Mouse (Mus musculus) midbrain, embryonic 13.5 days (tissue): ENCODE data around the gene Ttc32. TPM values are rescaled to one million over a fixed set of nuclear protein-coding genes. Genes with fewer than 3 reads are reported as not detected.

Source experiments
- ATAC-seq: fragments of 200-750 bp; cut with Nextera tagmentation; 2 replicates; pipeline ENCODE4 v1.8.0; 2017; ENCODE audit warnings: mild to moderate bottlenecking, moderate TSS enrichment, moderate library complexity
- H3K27ac ChIP-seq: fragments of 300-500 bp; sonication (generic); 2 replicates; pipeline ENCODE4 v1.5.1; 2015; ENCODE audit warnings: inconsistent platforms, mild to moderate bottlenecking, moderate library complexity
- H3K27me3 ChIP-seq: fragments of 300-500 bp; sonication (generic); 2 replicates; pipeline ENCODE4 v1.6.1; 2015; ENCODE audit warnings: mild to moderate bottlenecking, inconsistent platforms
- H3K36me3 ChIP-seq: fragments of 300-500 bp; sonication (generic); 2 replicates; pipeline ENCODE4 v1.6.1; 2015; ENCODE audit warnings: mild to moderate bottlenecking, inconsistent platforms
- H3K4me1 ChIP-seq: fragments of 300-500 bp; sonication (generic); replicated peaks from 2 replicates; pipeline ENCODE4 v1.6.1; 2015; ENCODE audit warnings: inconsistent platforms
- H3K4me2 ChIP-seq: fragments of 300-500 bp; sonication (generic); replicated peaks from 2 replicates; pipeline ENCODE4 v1.6.1; 2015; ENCODE audit warnings: moderate library complexity, mild to moderate bottlenecking, inconsistent platforms
- H3K4me3 ChIP-seq: fragments of 300-500 bp; sonication (generic); replicated peaks from 2 replicates; pipeline ENCODE4 v1.5.1; 2015; ENCODE audit warnings: mild to moderate bottlenecking, inconsistent platforms
- H3K9ac ChIP-seq: fragments of 300-500 bp; sonication (generic); replicated peaks from 2 replicates; pipeline ENCODE4 v1.6.1; 2015; ENCODE audit warnings: mild to moderate bottlenecking, inconsistent platforms
- H3K9me3 ChIP-seq: fragments of 300-500 bp; sonication (generic); 2 replicates; pipeline ENCODE4 v1.6.1; 2016; ENCODE audit warnings: mild to moderate bottlenecking, inconsistent platforms
- WGBS: fragments of 180-500 bp; shearing (Covaris S2); methylation state at CpG from one replicate; pipeline ENCODE4 v1.1.7; 2015; 5-methylcytosine and 5-hydroxymethylcytosine counted together
- polyA plus RNA-seq: library from polyadenylated mRNA; unstranded; fragments of >200 nt; fragmentation: Nextera tagmentation; extraction: Ambion mirVana; gene quantifications from 2 replicates; pipeline ENCODE4 v1.2.1, GENCODE M21; 2015

The Ttc32 gene
- polyA plus RNA-seq, 1 experiment from 2014 or later: 16.8 TPM

DNA sequence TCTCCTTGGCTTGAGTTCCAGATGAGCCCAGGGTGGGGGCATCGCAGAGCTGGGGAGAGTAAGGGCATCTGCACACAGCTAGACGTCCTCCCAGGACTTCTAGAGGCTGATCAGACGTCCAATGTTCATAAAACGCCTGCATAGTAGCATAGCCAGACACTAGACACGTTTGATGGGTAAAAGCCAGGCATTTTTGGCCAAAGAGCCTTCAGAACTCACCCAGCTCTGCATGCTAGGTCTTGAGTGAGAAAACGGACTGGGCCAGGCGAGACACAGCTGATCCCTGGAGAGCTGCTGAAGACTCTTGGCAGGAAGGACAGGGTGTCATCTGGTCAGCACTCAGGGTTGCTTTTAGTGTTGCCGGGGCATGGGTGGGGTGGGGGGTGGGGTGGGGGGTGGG is 18.3 kb downstream of the Ttc32 start:
- ATAC-seq: no peak
- Histone ChIP-seq H3K27ac (no peak overlapping the region), H3K9ac (no peak overlapping the region), H3K9me3 (no peaks in the 10 kb centered on the region), H3K4me3 (no peak overlapping the region), H3K4me1 (0 out of 2 replicates have a peak, but pooled peaks cover 4% of the 10 kb centered on the region), H3K4me2 (no peak overlapping the region), H3K36me3 (peaks cover 8% of the 10 kb centered on the region; the same call in 1 of the 2 replicates), H3K27me3 (no peaks in the 10 kb centered on the region)
- 81% methylated on average over 8 of the region's 8 CpGs for WGBS

DNA sequence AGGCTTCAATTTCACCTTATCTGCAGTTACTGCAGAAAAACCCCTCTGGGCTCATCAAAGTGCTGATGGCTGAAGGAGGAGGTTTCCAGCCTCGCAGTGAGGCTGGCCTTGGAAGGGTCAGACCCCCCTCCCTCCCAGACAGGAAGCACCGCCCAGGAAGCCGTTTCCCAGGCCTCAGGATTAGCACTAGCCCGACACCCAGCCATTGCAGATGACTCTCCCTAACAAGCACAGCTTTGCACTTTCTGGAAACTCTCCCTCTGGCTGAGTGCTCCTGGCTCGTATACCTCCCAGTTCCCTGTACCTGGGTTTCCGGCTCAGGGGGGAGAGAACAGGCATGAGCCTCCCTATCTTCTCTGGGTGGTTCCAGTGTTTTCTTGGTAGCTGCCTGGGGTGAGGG is 21.0 kb downstream of the Ttc32 start:
- Histone ChIP-seq H3K27ac (no peak overlapping the region), H3K36me3 (no peaks in the 10 kb centered on the region), H3K9me3 (no peaks in the 10 kb centered on the region), H3K9ac (no peak overlapping the region), H3K4me3 (no peak overlapping the region), H3K27me3 (no peaks in the 10 kb centered on the region), H3K4me2 (no peak overlapping the region), H3K4me1 (no peaks in the 10 kb centered on the region)
- 41% methylated on average over 6 of the region's 6 CpGs for WGBS
- ATAC-seq: no peak

DNA sequence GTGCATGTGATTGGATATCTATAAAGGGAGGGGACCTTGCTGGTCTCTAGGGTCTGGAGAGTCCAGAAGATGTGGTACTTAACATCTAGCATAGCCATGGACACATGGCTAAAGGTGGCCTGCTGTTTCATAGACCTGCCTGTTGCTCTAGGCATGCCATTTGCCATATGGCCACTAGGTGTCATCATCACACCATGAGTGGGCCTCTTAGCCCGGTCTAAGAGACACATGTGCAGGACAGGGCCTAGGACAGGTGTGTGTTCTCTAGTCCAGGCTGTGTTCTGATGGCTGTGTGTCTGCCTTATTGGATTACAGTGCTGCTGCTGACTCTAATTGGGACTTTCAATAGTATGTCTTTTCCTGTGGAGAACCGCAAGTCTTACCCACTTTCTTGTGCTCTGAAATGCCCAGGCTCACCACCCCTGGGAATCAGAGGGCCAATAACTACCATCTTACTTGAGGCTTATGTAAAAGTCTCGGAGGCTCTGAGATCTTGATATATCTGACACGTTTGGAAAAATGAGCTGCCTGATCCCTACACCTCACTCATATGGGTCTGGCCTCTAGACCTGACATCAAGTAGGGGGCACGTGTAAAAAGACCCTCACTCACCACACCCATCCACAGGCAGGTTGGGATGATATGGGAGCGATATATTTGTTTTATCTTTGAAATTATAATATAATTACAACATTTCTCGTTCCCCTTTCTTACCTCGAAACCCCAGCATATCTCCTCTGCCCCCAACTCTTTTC is 22.5 kb downstream of the Ttc32 start:
- WGBS: 56% methylated on average over 8 of the region's 8 CpGs
- no peaks in the 10 kb centered on the region for H3K9me3 ChIP-seq
- peak; percentile 92 for ATAC-seq
- H3K4me2 ChIP-seq: no peak overlapping the region
- no peaks in the 10 kb centered on the region for H3K4me1 ChIP-seq
- no peak overlapping the region for H3K4me3 ChIP-seq
- no peaks in the 10 kb centered on the region for H3K36me3 ChIP-seq
- no peak overlapping the region for H3K27ac ChIP-seq
- H3K27me3 ChIP-seq: no peaks in the 10 kb centered on the region
- no peak overlapping the region for H3K9ac ChIP-seq

DNA sequence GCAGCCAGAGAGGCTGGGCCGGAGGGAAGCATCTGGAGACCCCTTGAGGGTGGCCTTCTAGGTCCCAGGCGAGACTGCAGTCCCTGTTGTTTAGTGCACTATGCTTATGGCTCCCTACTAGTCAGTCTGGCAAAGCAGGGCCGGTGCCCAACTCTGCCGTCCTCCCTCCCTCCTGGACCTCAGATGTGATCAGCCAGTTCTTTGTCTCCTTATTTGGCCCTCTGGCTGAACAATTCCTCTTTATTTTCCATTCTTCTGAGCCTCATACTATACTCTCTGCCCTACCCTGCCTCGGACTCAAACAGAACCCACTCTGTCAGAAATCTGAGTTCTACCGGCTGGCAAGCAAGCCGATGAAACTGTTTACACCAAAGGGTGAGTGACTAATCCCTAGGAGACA is 23.5 kb downstream of the Ttc32 start:
- peak; percentile 18; the same call in 1 of the 2 replicates for ATAC-seq
- H3K9ac ChIP-seq: no peak overlapping the region
- no peaks in the 10 kb centered on the region for H3K36me3 ChIP-seq
- no peaks in the 10 kb centered on the region for H3K27me3 ChIP-seq
- no peak overlapping the region for H3K4me2 ChIP-seq
- H3K4me1 ChIP-seq: no peaks in the 10 kb centered on the region
- no peaks in the 10 kb centered on the region for H3K9me3 ChIP-seq
- no peak overlapping the region for H3K4me3 ChIP-seq
- 49% methylated on average over 7 of the region's 7 CpGs for WGBS
- no peak overlapping the region for H3K27ac ChIP-seq

DNA sequence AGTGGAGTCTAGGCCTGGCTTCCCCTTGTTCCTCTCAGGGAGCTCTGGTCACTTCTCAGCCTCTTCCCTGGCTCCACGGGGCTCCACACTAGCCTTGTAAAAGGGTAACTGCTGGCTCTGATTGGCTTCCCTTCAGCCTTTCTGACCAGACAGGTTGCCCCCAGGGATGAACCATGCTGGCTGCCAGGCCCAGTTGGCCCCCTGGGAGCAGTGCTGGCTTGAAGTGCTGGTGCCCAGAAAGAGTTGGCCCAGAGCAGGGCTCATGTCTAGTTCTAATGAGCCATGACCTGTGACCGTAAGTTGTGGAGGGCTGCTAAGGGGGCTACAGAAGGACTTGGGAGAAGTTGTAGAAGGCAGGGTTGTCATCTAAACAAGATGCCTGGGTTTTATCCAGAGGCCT is 24.2 kb downstream of the Ttc32 start:
- 79% methylated on average over 2 of the region's 2 CpGs for WGBS

DNA sequence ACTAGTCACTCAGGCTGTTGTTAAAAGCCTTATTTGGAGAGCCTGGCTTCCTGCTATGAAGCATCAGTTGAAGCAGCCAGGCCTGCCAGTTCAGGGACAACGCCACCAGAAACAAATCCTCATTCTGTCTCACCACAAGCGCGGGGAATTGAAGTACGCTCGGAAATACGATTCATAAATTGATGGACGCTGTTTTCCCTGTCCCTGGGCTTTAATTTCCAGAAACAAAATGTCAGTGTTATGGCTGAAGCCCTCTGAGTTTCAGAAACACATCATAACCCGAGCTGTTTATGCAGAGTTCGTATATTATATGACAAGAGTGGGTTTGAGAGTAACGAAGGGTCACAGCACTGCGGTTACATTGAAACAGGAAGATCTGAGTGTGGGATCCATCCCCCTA is 25.5 kb downstream of the Ttc32 start:
- 84% methylated on average over 11 of the region's 11 CpGs for WGBS
- Histone ChIP-seq H3K9me3 (no peaks in the 10 kb centered on the region), H3K4me3 (no peak overlapping the region), H3K4me1 (no peaks in the 10 kb centered on the region), H3K4me2 (no peak overlapping the region), H3K27me3 (no peaks in the 10 kb centered on the region), H3K36me3 (no peaks in the 10 kb centered on the region), H3K27ac (no peak overlapping the region), H3K9ac (no peak overlapping the region)
- ATAC-seq: no peak

More for the DNA sequence above, 24.2 kb downstream of the Ttc32 start:
- no peaks in the 10 kb centered on the region for H3K27me3 ChIP-seq
- no peak for ATAC-seq
- H3K9me3 ChIP-seq: no peaks in the 10 kb centered on the region
- H3K4me1 ChIP-seq: no peaks in the 10 kb centered on the region
- no peak overlapping the region for H3K4me2 ChIP-seq
- H3K4me3 ChIP-seq: no peak overlapping the region
- no peak overlapping the region for H3K27ac ChIP-seq
- H3K36me3 ChIP-seq: no peaks in the 10 kb centered on the region
- no peak overlapping the region for H3K9ac ChIP-seq

DNA sequence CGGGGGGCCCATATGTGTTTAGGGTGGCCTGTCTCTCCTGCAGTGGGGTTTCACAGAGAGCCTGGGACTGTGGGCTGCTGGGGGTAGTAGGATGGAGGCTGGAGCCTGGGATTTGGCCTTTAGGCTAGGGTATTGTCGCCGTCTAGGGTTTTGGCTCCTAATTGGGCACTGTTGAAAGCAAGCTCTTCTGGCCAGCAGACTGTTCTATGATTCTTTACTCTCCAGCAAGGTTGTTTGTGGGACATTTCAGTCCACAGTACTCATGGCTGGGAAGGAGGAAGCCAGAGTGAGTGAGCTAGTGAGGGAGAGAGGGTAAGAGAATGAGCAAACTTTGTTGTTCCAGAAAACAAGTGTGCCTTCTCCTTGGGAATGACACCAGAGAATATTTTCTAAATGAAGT is 29.7 kb downstream of the Ttc32 start:
- Histone ChIP-seq H3K4me2 (no peak overlapping the region), H3K9ac (no peak overlapping the region), H3K27me3 (no peaks in the 10 kb centered on the region), H3K27ac (no peak overlapping the region), H3K36me3 (no peaks in the 10 kb centered on the region), H3K4me1 (no peaks in the 10 kb centered on the region), H3K4me3 (no peak overlapping the region), H3K9me3 (no peaks in the 10 kb centered on the region)
- 91% methylated on average over 3 of the region's 3 CpGs for WGBS
- ATAC-seq: no peak

DNA sequence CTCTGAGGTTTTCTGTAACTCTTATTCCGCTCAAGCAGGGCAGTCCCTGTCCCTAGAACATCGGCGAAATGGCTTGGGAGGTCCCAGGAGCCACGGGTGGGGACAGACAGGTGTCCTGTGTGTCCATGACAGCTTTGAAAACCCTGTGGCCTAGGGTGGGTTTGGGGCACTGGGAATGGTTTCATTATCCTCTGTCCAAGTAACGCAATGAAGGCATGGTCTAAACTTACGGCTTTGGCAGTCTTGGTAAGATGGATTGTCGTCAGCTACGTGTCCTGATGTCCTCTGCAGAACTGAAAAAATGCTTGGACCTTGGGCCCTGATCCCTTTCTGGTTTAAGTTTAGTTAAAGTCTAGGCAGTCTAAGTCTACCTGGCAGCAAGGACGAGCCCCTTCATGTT is 30.2 kb downstream of the Ttc32 start:
- no peak for ATAC-seq
- no peaks in the 10 kb centered on the region for H3K4me1 ChIP-seq
- H3K9me3 ChIP-seq: no peaks in the 10 kb centered on the region
- H3K36me3 ChIP-seq: no peaks in the 10 kb centered on the region
- no peak overlapping the region for H3K27ac ChIP-seq
- H3K4me2 ChIP-seq: no peak overlapping the region
- H3K9ac ChIP-seq: no peak overlapping the region
- WGBS: 93% methylated on average over 9 of the region's 9 CpGs
- no peak overlapping the region for H3K4me3 ChIP-seq
- H3K27me3 ChIP-seq: no peaks in the 10 kb centered on the region

DNA sequence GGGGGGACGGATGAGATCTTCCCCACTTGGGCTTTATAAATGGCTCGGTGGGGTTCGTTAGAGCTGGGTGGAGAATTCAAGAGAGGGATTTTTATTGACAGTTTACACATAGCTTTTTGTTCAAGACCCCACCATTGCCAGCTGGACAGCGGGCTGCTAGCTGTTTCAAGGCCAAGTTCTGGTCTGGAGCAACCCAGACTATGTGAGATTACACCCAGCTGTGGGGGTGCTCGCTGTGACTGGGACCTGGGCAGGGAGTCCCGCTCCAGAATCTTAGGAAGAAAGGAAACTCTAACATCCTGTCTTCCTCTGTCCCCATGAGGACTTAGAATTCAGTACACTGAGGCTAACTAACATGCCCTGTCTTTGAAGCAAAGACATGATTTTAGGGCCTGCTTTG is 33.8 kb downstream of the Ttc32 start:
- Histone ChIP-seq H3K27me3 (no peaks in the 10 kb centered on the region), H3K4me1 (no peaks in the 10 kb centered on the region), H3K9ac (no peak overlapping the region), H3K4me2 (no peak overlapping the region), H3K9me3 (no peaks in the 10 kb centered on the region), H3K4me3 (no peak overlapping the region), H3K27ac (no peak overlapping the region), H3K36me3 (no peaks in the 10 kb centered on the region)
- WGBS: 76% methylated on average over 6 of the region's 6 CpGs
- ATAC-seq: no peak

DNA sequence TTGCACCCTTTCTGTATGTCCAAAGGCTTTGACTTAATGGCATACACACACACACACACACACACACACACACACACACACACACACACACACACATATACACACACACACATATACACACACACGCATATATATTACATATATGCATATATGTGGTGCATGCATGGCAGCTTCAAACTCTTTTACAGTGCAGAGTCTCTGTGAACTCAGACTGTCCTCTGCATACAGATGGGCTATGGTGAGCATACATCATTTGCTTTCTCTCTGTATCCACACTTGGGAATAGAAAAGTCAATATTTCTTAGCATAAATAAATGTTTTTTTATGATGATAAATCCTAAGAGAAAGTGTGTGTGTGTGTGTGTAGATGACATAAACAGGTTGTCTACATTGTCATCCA is 41.3 kb downstream of the Ttc32 start:
- Histone ChIP-seq H3K36me3 (no peaks in the 10 kb centered on the region), H3K9ac (no peak overlapping the region), H3K27me3 (no peaks in the 10 kb centered on the region), H3K4me1 (no peaks in the 10 kb centered on the region), H3K27ac (no peak overlapping the region), H3K4me3 (no peak overlapping the region), H3K4me2 (no peak overlapping the region), H3K9me3 (no peaks in the 10 kb centered on the region)
- peak; percentile 58; the same call in 1 of the 2 replicates for ATAC-seq
- 88% methylated on average over 1 of the region's 1 CpGs for WGBS

DNA sequence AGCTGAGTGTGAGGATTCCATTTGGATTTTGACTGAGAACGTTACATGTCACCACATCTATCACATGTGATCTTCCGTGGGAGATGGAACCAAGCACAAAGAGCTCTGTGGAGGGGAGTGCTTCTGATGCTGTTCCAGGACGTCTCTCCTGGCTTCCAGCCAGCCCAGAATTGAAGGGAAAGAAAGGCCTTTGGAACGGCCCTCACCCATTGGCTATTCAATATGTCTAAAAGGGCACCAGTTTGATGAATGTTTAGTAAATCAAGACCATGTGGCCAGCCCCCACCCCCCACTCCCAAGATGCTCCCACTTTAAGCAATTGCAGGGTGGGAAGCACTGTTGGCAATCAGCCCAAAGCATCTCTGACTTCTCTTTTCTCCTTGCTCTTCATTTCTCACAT is 41.7 kb downstream of the Ttc32 start:
- H3K36me3 ChIP-seq: no peaks in the 10 kb centered on the region
- H3K4me2 ChIP-seq: no peak overlapping the region
- no peak overlapping the region for H3K9ac ChIP-seq
- H3K4me3 ChIP-seq: no peak overlapping the region
- peak; percentile 48; the same call in 1 of the 2 replicates for ATAC-seq
- no peaks in the 10 kb centered on the region for H3K9me3 ChIP-seq
- no peak overlapping the region for H3K27ac ChIP-seq
- H3K27me3 ChIP-seq: no peaks in the 10 kb centered on the region
- H3K4me1 ChIP-seq: no peaks in the 10 kb centered on the region
- 53% methylated on average over 4 of the region's 4 CpGs for WGBS

DNA sequence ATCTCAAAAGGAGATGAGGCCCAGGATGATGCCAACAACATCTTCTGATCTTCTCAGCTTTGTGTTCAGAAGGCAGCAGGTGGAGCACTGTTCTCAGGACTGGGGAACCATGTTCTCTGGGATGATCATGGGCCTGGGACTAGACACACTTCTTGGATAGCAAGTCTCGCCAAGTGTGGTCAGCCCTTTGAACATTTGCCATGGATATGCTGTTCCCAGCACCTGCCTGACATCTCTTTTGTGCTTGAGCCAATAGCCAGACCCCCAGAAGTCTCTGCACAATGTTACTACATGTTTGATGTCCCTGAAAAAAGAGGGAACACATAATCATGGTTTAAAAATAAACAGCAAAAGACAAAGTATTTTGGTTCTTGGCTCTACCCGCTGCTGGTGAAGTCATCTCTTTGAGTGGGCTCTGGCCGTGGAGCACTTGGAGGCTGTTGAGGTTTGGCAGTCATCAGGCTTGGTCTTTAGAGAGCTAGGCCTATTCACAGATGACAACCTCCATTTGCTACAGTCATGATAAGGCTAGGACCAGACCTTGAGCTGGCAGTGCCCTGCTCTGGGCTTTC is 47.8 kb downstream of the Ttc32 start:
- H3K27ac ChIP-seq: no peak overlapping the region
- no peak for ATAC-seq
- H3K27me3 ChIP-seq: no peaks in the 10 kb centered on the region
- H3K4me3 ChIP-seq: no peak overlapping the region
- H3K4me1 ChIP-seq: no peaks in the 10 kb centered on the region
- no peaks in the 10 kb centered on the region for H3K9me3 ChIP-seq
- H3K4me2 ChIP-seq: no peak overlapping the region
- H3K9ac ChIP-seq: no peak overlapping the region
- 92% methylated on average over 3 of the region's 3 CpGs for WGBS
- no peaks in the 10 kb centered on the region for H3K36me3 ChIP-seq

DNA sequence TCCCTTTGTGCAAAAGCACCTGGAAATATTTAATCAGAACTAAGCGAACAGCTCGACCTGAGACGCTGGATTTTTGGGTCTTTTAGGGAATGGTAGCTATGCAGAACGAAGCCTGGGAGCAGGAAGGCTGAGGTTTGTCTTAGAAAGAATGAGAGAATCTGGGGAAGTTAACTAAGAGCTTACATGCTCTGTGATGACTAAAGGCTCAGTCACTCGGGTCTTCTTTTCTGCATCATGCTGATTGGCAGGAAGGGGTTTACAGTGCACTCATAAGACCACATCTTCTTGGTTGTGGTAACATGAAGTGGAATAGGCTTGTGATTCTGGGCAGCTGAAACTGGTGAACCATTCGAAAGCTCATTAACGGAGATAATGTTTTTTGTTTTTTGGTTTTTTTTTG is 60.4 kb downstream of the Ttc32 start:
- Histone ChIP-seq H3K9ac (no peak overlapping the region), H3K27me3 (no peaks in the 10 kb centered on the region), H3K9me3 (no peaks in the 10 kb centered on the region), H3K27ac (no peak overlapping the region), H3K4me2 (no peak overlapping the region), H3K4me3 (no peak overlapping the region), H3K4me1 (no peaks in the 10 kb centered on the region), H3K36me3 (no peaks in the 10 kb centered on the region)
- WGBS: 80% methylated on average over 7 of the region's 7 CpGs
- no peak for ATAC-seq
